In genomic region chr1:61934760-61935159, GRCm38 (mm10) we compare ENCODE assay signal across 19 mouse cellular contexts.
"Had no signal": no experiment of that assay in that cellular context is flagged by ENCODE, and none has a peak within 500 bp of the region (broad histone marks: within the 10 kb centered on the region; RNA-seq: fewer than 3 reads in every experiment).

No protein-coding gene starts in this region.

- H3K9ac ChIP-seq: liver, embryonic 12.5 days; liver, embryonic 15.5 days; midbrain, embryonic 12.5 days; midbrain, embryonic 15.5 days; neural tube, embryonic 12.5 days; neural tube, embryonic 15.5 days had no signal

- H3K4me3 ChIP-seq: left cerebral cortex, adult 2 months; liver, embryonic 12.5 days; liver, embryonic 15.5 days; midbrain, embryonic 12.5 days; midbrain, embryonic 15.5 days; neural tube, embryonic 12.5 days; neural tube, embryonic 15.5 days had no signal

- H3K9me3 ChIP-seq: liver, embryonic 12.5 days; liver, embryonic 15.5 days; midbrain, embryonic 12.5 days; midbrain, embryonic 15.5 days; neural tube, embryonic 12.5 days; neural tube, embryonic 15.5 days had no signal

- ATAC-seq: liver, embryonic 12.5 days; midbrain, embryonic 15.5 days had no signal

- H3K27ac ChIP-seq: kidney, postnatal 0 days; left cerebral cortex, adult 2 months; liver, embryonic 12.5 days; liver, embryonic 15.5 days; midbrain, embryonic 12.5 days; midbrain, embryonic 15.5 days; neural tube, embryonic 12.5 days; neural tube, embryonic 15.5 days had no signal

- H3K36me3 ChIP-seq: liver, embryonic 12.5 days; liver, embryonic 15.5 days; midbrain, embryonic 12.5 days; midbrain, embryonic 15.5 days; neural tube, embryonic 12.5 days; neural tube, embryonic 15.5 days had no signal

- H3K4me2 ChIP-seq: liver, embryonic 12.5 days; liver, embryonic 15.5 days; midbrain, embryonic 12.5 days; midbrain, embryonic 15.5 days; neural tube, embryonic 12.5 days; neural tube, embryonic 15.5 days had no signal

- DNase-seq: kidney, adult 11 months; kidney, postnatal 25 days; layer of hippocampus, postnatal 36 days; liver; lung, adult 2 months; lung, postnatal 14 days; lung, postnatal 4 days; right cerebral cortex, adult 18-20 months; right cerebral cortex, postnatal 25 days; thymus, adult 18-20 months; thymus, postnatal 36 days had no signal

- H3K4me1 ChIP-seq: liver, embryonic 12.5 days; liver, embryonic 15.5 days; midbrain, embryonic 12.5 days; midbrain, embryonic 15.5 days; neural tube, embryonic 12.5 days; neural tube, embryonic 15.5 days had no signal

- H3K27me3 ChIP-seq: liver, embryonic 12.5 days; liver, embryonic 15.5 days; midbrain, embryonic 12.5 days; midbrain, embryonic 15.5 days; neural tube, embryonic 12.5 days; neural tube, embryonic 15.5 days had no signal
